Comparison of ENCODE assay signal across 16 mouse cellular contexts in genomic region chr13:60243110-60243481, GRCm38 (mm10).
DNase-seq lines count a peak whose midpoint lies in the region; ATAC-seq and TF ChIP-seq lines count a peak whose summit lies in the region.
"Had no signal": no experiment of that assay in that cellular context is flagged by ENCODE, and none has a peak within 500 bp of the region (broad histone marks: within the 10 kb centered on the region; RNA-seq: fewer than 3 reads in every experiment).

No protein-coding gene starts in this region.

- no peak for DNase-seq in intestine, embryonic 14.5 days (ENCODE audit: low spot score)
- no peak for DNase-seq in hindbrain, embryonic 10.5 days (ENCODE audit: low spot score)
- DNase-seq in limb, embryonic 10.5 days (ENCODE audit: low spot score), result no peak
- no peak for DNase-seq in ovary, postnatal 10 days (ENCODE audit: low spot score)
- DNase-seq in frontal cortex, postnatal 10 days (ENCODE audit: low spot score in 2 of 2), result no peak
- DNase-seq in cerebellum, adult 18-20 months, result no peak
- DNase-seq: cerebellum, postnatal 36 days; liver, embryonic 13.5 days; lung, postnatal 10 days; right cerebral cortex, postnatal 25 days; thymus, postnatal 4 days had no signal

- H3K27ac ChIP-seq in intestine, embryonic 14.5 days (ENCODE audit: low read depth), result peak overlapping the region; percentile 78
- H3K27ac ChIP-seq in intestine, postnatal 0 days (ENCODE audit: low read depth, low read length), result no peak overlapping the region
- H3K27ac ChIP-seq in embryonic facial prominence, embryonic 12.5 days, result peak overlapping the region; percentile 96
- peak overlapping the region; percentile 78 for H3K27ac ChIP-seq in hindbrain, embryonic 10.5 days
- H3K27ac ChIP-seq in limb, embryonic 10.5 days, result peak overlapping the region; percentile 72
- H3K27ac ChIP-seq: liver, embryonic 13.5 days had no signal

- H3K27me3 ChIP-seq in intestine, embryonic 14.5 days (replicated peaks; ENCODE audit: control insufficient read depth, insufficient read depth, low read length), result no peaks in the 10 kb centered on the region
- no peaks in the 10 kb centered on the region for H3K27me3 ChIP-seq in intestine, postnatal 0 days (replicated peaks; ENCODE audit: control insufficient read depth, insufficient read depth, low read length)
- H3K27me3 ChIP-seq in embryonic facial prominence, embryonic 12.5 days, result no peaks in the 10 kb centered on the region
- no peaks in the 10 kb centered on the region for H3K27me3 ChIP-seq in hindbrain, embryonic 10.5 days (ENCODE audit: insufficient read depth, poor library complexity, severe bottlenecking)
- no peaks in the 10 kb centered on the region for H3K27me3 ChIP-seq in limb, embryonic 10.5 days (ENCODE audit: low read depth, poor library complexity, severe bottlenecking)
- H3K27me3 ChIP-seq: liver, embryonic 13.5 days had no signal

- peak; percentile 48; the same call in 1 of the 2 replicates for ATAC-seq in intestine, embryonic 14.5 days (replicated peaks; ENCODE audit: low FRiP score, low TSS enrichment, low read depth)
- ATAC-seq in intestine, postnatal 0 days, result no peak
- ATAC-seq in embryonic facial prominence, embryonic 12.5 days (ENCODE audit: insufficient number of reproducible peaks, insufficient read depth, low FRiP score, low TSS enrichment), result no peak
- ATAC-seq: CD4-positive, CD25-positive, alpha-beta regulatory T cell, adult 4 months had no signal

- H3K4me1 ChIP-seq in intestine, embryonic 14.5 days (replicated peaks; ENCODE audit: control insufficient read depth, insufficient read depth, low read length), result peaks cover 20% of the 10 kb centered on the region
- H3K4me1 ChIP-seq in intestine, postnatal 0 days (replicated peaks; ENCODE audit: control insufficient read depth, insufficient read depth, low read length), result no peaks in the 10 kb centered on the region
- peaks cover 20% of the 10 kb centered on the region for H3K4me1 ChIP-seq in embryonic facial prominence, embryonic 12.5 days
- H3K4me1 ChIP-seq in hindbrain, embryonic 10.5 days (replicated peaks), result peaks cover 15% of the 10 kb centered on the region
- H3K4me1 ChIP-seq in limb, embryonic 10.5 days, result peaks cover 22% of the 10 kb centered on the region
- H3K4me1 ChIP-seq: liver, embryonic 13.5 days had no signal

- no peak overlapping the region; the same call in 1 of the 2 replicates for H3K4me2 ChIP-seq in intestine, embryonic 14.5 days (ENCODE audit: low read length)
- H3K4me2 ChIP-seq in intestine, postnatal 0 days (replicated peaks; ENCODE audit: low read depth), result no peak overlapping the region
- H3K4me2 ChIP-seq in embryonic facial prominence, embryonic 12.5 days (replicated peaks), result peak overlapping the region; percentile 24
- H3K4me2 ChIP-seq: liver, embryonic 13.5 days; midbrain, embryonic 11.5 days had no signal

- WGBS in intestine, embryonic 14.5 days, result 19% methylated on average over 4 of the region's 4 CpGs
- 31% methylated on average over 4 of the region's 4 CpGs for WGBS in intestine, postnatal 0 days
- 9% methylated on average over 4 of the region's 4 CpGs for WGBS in embryonic facial prominence, embryonic 12.5 days
- 70% methylated on average over 4 of the region's 4 CpGs for WGBS in hindbrain, embryonic 10.5 days
- WGBS in limb, embryonic 10.5 days, result 33% methylated on average over 4 of the region's 4 CpGs

- H3K9ac ChIP-seq in intestine, embryonic 14.5 days (ENCODE audit: low read length), result no peak overlapping the region
- H3K9ac ChIP-seq in intestine, postnatal 0 days (ENCODE audit: low read depth, low read length), result no peak overlapping the region
- no peak overlapping the region for H3K9ac ChIP-seq in embryonic facial prominence, embryonic 12.5 days
- H3K9ac ChIP-seq: liver, embryonic 13.5 days had no signal

- H3K9me3 ChIP-seq in intestine, embryonic 14.5 days (ENCODE audit: control insufficient read depth, low read length), result 0 out of 2 replicates have a peak, but pooled peaks cover 4% of the 10 kb centered on the region
- no peaks in the 10 kb centered on the region for H3K9me3 ChIP-seq in intestine, postnatal 0 days (ENCODE audit: control insufficient read depth)
- no peaks in the 10 kb centered on the region for H3K9me3 ChIP-seq in embryonic facial prominence, embryonic 12.5 days
- H3K9me3 ChIP-seq in hindbrain, embryonic 10.5 days, result 0 out of 2 replicates have a peak, but pooled peaks cover 3% of the 10 kb centered on the region
- H3K9me3 ChIP-seq in limb, embryonic 10.5 days (replicated peaks), result no peaks in the 10 kb centered on the region
- H3K9me3 ChIP-seq: liver, embryonic 13.5 days had no signal

- H3K36me3 ChIP-seq in intestine, embryonic 14.5 days (ENCODE audit: control insufficient read depth, insufficient read depth, low read length), result no peaks in the 10 kb centered on the region
- H3K36me3 ChIP-seq in intestine, postnatal 0 days (ENCODE audit: control insufficient read depth, insufficient read depth), result no peaks in the 10 kb centered on the region
- no peaks in the 10 kb centered on the region for H3K36me3 ChIP-seq in embryonic facial prominence, embryonic 12.5 days
- no peaks in the 10 kb centered on the region for H3K36me3 ChIP-seq in hindbrain, embryonic 10.5 days
- H3K36me3 ChIP-seq in limb, embryonic 10.5 days, result no peaks in the 10 kb centered on the region
- H3K36me3 ChIP-seq: liver, embryonic 13.5 days had no signal

- H3K4me3 ChIP-seq in intestine, embryonic 14.5 days (ENCODE audit: low read depth, low read length), result no peak overlapping the region
- H3K4me3 ChIP-seq in intestine, postnatal 0 days (ENCODE audit: low read depth, low read length), result no peak overlapping the region
- no peak overlapping the region for H3K4me3 ChIP-seq in embryonic facial prominence, embryonic 12.5 days
- no peak overlapping the region for H3K4me3 ChIP-seq in hindbrain, embryonic 10.5 days
- no peak overlapping the region for H3K4me3 ChIP-seq in limb, embryonic 10.5 days
- H3K4me3 ChIP-seq: liver, embryonic 13.5 days; myocyte had no signal

- TF ChIP-seq CTCF in intestine, postnatal 0 days (IDR thresholded peaks at IDR 0.05; ENCODE audit: low read depth), result no peak
